Mouse (Mus musculus) CH12.LX (cell line): ENCODE measurements around the gene 2810004N23Rik. TPM values are rescaled to one million over a fixed set of nuclear protein-coding genes. Genes with fewer than 3 reads are reported as not detected.

Experiments
- DNase-seq: peaks from one replicate; pipeline ENCODE4 v3.0.0-alpha.2; 2013; ENCODE audit errors: extremely low read depth
- H3K27ac ChIP-seq: 2 replicates; pipeline ENCODE4 v1.5.1; 2012; ENCODE audit warnings: low read depth, mild to moderate bottlenecking, control low read depth, moderate library complexity; ENCODE audit not compliant: insufficient read depth
- H3K27me3 ChIP-seq: replicated peaks from 2 replicates; pipeline ENCODE3; 2012; ENCODE audit warnings: inconsistent platforms
- H3K36me3 ChIP-seq, 2 experiments: replicated peaks in 1 of 2; 2 replicates each; pipeline versions ENCODE3 to v1.6.1; 2012; ENCODE audit warnings: inconsistent platforms in 1 of 2, low read length in 1 of 2, mild to moderate bottlenecking in 1 of 2, mixed read lengths in 1 of 2, moderate library complexity in 1 of 2; ENCODE audit not compliant: control insufficient read depth in 1 of 2, insufficient read depth in 1 of 2
- H3K4me1 ChIP-seq, 2 experiments: 2 replicates each; pipeline ENCODE4 v1.6.1; 2012; ENCODE audit warnings: inconsistent platforms in 1 of 2, moderate library complexity in 1 of 2; ENCODE audit not compliant: insufficient read depth in 2 of 2, control insufficient read depth in 1 of 2
- H3K4me2 ChIP-seq: 2 replicates; pipeline ENCODE4 v1.6.1; 2012; ENCODE audit warnings: low read depth, mild to moderate bottlenecking, control low read depth; ENCODE audit not compliant: poor library complexity, insufficient read depth, severe bottlenecking
- H3K4me3 ChIP-seq, 3 experiments: fragments of 150-350 bp in 1 of 3; sonication (generic) in 1 of 3; replicated peaks in 1 of 3; 2 replicates each; pipeline versions ENCODE3 to v1.5.1; 2011 to 2012; ENCODE audit warnings: low read depth in 2 of 3, low read length in 2 of 3, mild to moderate bottlenecking in 2 of 3, moderate library complexity in 2 of 3, control low read depth in 1 of 3, improper control_type of control experiment in 1 of 3, inconsistent platforms in 1 of 3, mixed read lengths in 1 of 3; ENCODE audit not compliant: poor library complexity in 1 of 3
- H3K79me2 ChIP-seq: replicated peaks from 2 replicates; pipeline ENCODE4 v1.6.1; 2012; ENCODE audit warnings: mild to moderate bottlenecking, moderate library complexity; ENCODE audit not compliant: control insufficient read depth, poor library complexity, insufficient read depth, severe bottlenecking; ENCODE audit errors: extremely low read depth
- H3K9ac ChIP-seq: 2 replicates; pipeline ENCODE4 v1.6.1; 2012; ENCODE audit warnings: low read depth, mild to moderate bottlenecking, control low read depth, moderate library complexity; ENCODE audit not compliant: insufficient read depth
- H3K9me3 ChIP-seq: replicated peaks from 2 replicates; pipeline ENCODE3; 2012; ENCODE audit warnings: low read length, inconsistent platforms, mixed read lengths
- CHD1 ChIP-seq: IDR thresholded peaks from 2 replicates; pipeline ENCODE4 v1.6.1; 2012; ENCODE audit warnings: low read depth, low read length, improper control_type of control experiment, inconsistent platforms
- CHD2 ChIP-seq: IDR thresholded peaks from 2 replicates; pipeline ENCODE4 v1.6.1; 2011; ENCODE audit warnings: low read length, improper control_type of control experiment
- CTCF ChIP-seq, 2 experiments: IDR thresholded peaks in 1 of 2; conservative IDR thresholded peaks in 1 of 2; 2 replicates each; pipeline ENCODE4 v1.5.1; 2011 to 2012; ENCODE audit warnings: low read depth in 2 of 2, low read length in 2 of 2, improper control_type of control experiment in 1 of 2, inconsistent platforms in 1 of 2, mild to moderate bottlenecking in 1 of 2, moderate library complexity in 1 of 2
- E2F4 ChIP-seq: IDR thresholded peaks from 2 replicates; pipeline ENCODE4 v1.6.1; 2011; ENCODE audit warnings: low read depth, low read length, improper control_type of control experiment; ENCODE audit not compliant: insufficient replicate concordance
- GABPA ChIP-seq: IDR thresholded peaks from 2 replicates; pipeline ENCODE4 v1.6.1; 2012; ENCODE audit warnings: low read depth, low read length, improper control_type of control experiment, inconsistent platforms; ENCODE audit not compliant: insufficient replicate concordance
- HCFC1 ChIP-seq: IDR thresholded peaks from 2 replicates; pipeline ENCODE4 v1.6.1; 2012; ENCODE audit warnings: low read depth, mild to moderate bottlenecking, inconsistent platforms, low read length, improper control_type of control experiment
- JUND ChIP-seq: conservative IDR thresholded peaks from 2 replicates; pipeline ENCODE4 v1.6.1; 2011; ENCODE audit warnings: low read depth, low read length, improper control_type of control experiment
- KAT2A ChIP-seq: IDR thresholded peaks from 2 replicates; pipeline ENCODE4 v1.6.1; 2012; ENCODE audit warnings: low read length, improper control_type of control experiment, inconsistent platforms; ENCODE audit not compliant: insufficient replicate concordance
- MAX ChIP-seq: IDR thresholded peaks from 2 replicates; pipeline ENCODE4 v1.6.1; 2011; ENCODE audit warnings: low read length, improper control_type of control experiment
- NRF1 ChIP-seq: IDR thresholded peaks from 2 replicates; pipeline ENCODE4 v1.6.1; 2014; ENCODE audit warnings: low read depth, mild to moderate bottlenecking, inconsistent platforms, low read length, improper control_type of control experiment, moderate library complexity
- RAD21 ChIP-seq: IDR thresholded peaks from 2 replicates; pipeline ENCODE4 v1.6.1; 2011; ENCODE audit warnings: low read depth, mild to moderate bottlenecking, low read length, improper control_type of control experiment, moderate library complexity
- RCOR1 ChIP-seq: conservative IDR thresholded peaks from 2 replicates; pipeline ENCODE4 v1.6.1; 2012; ENCODE audit warnings: low read depth, mild to moderate bottlenecking, inconsistent platforms, low read length, improper control_type of control experiment
- SMC3 ChIP-seq: IDR thresholded peaks from 2 replicates; pipeline ENCODE4 v1.6.1; 2011; ENCODE audit warnings: low read depth, low read length, improper control_type of control experiment
- TBP ChIP-seq: conservative IDR thresholded peaks from 2 replicates; pipeline ENCODE4 v1.6.1; 2011; ENCODE audit warnings: low read depth, low read length, improper control_type of control experiment
- UBTF ChIP-seq: IDR thresholded peaks from 2 replicates; pipeline ENCODE4 v1.6.1; 2012; ENCODE audit warnings: low read depth, mild to moderate bottlenecking, inconsistent platforms, low read length, improper control_type of control experiment, moderate library complexity
- ZKSCAN1 ChIP-seq: IDR thresholded peaks from 2 replicates; pipeline ENCODE4 v1.6.1; 2012; ENCODE audit warnings: low read depth, inconsistent platforms, low read length, improper control_type of control experiment, borderline replicate concordance
- ZMIZ1 ChIP-seq: IDR thresholded peaks from 2 replicates; pipeline ENCODE4 v1.6.1; 2012; ENCODE audit warnings: low read depth, mild to moderate bottlenecking, inconsistent platforms, low read length, improper control_type of control experiment
- dilution Hi-C: fragments of 300-500 bp; cut with MboI; formaldehyde crosslinking; loops from 2 replicates; pipeline ENCODE4 v1.14.3; 2020; ENCODE audit warnings: low sequenced_read_pairs; ENCODE audit not compliant: extremely low pct_unique_long_range_greater_than_20kb, extremely low pct_ligation_motif_present
- in situ Hi-C: fragments of 300-500 bp; cut with MboI; formaldehyde crosslinking; loops from 3 replicates; pipeline ENCODE4 v1.14.3; 2019; ENCODE audit warnings: low sequenced_read_pairs, low pct_ligation_motif_present, low pct_unique_long_range_greater_than_20kb, mixed read lengths
- polyA plus RNA-seq: library from polyadenylated mRNA; unstranded; fragments of >175 nt; gene quantifications from 2 replicates; pipeline ENCODE4 v1.2.1, GENCODE M21; 2012; ENCODE audit warnings: low read depth; ENCODE audit not compliant: insufficient read length
- total RNA-seq, 2 experiments: library from RNA; depleted of rRNA; stranded (reverse); fragments of 300-350 nt in 1 of 2; fragments of >200 nt in 1 of 2; gene quantifications; 2 replicates each; pipeline ENCODE4 v1.2.3; 2012 to 2014

2810004N23Rik gene
- total and polyA plus RNA-seq, 3 experiments = 45.1 to 75.7 (median 47.6) TPM

- Histone ChIP-seq H3K79me2 (no peaks in the 10 kb centered on the region), H3K27ac (no peak overlapping the region), H3K27me3 (peaks cover 37% of the 10 kb centered on the region), H3K9me3 (peaks cover 5% of the 10 kb centered on the region), H3K4me1 (peaks cover 8 to 22% of the 10 kb centered on the region in 2 experiments), H3K4me2 (no peak overlapping the region), H3K9ac (no peak overlapping the region), H3K4me3 (no peak overlapping the region), H3K36me3 (peaks cover 0 to 3% of the 10 kb centered on the region in 2 experiments)
- in situ Hi-C loops = no loop called here
- DNase-seq = no peak
- no peak for TF ChIP-seq TBP
- dilution Hi-C loops = no loop called here
Measured at GRCm38 (mm10) chr8:124830050-124830449, 32.9 kb downstream of the 2810004N23Rik start.

GRCm38 (mm10) chr8:124828561-124829240 lies 34.2 kb downstream of the 2810004N23Rik start:
- H3K27ac ChIP-seq = no peak overlapping the region
- H3K4me2 ChIP-seq = no peak overlapping the region
- in situ Hi-C loops (no loop called here), dilution Hi-C loops (no loop called here)
- H3K4me3 ChIP-seq = no peak overlapping the region
- H3K27me3 ChIP-seq = peaks cover 45% of the 10 kb centered on the region
- no peaks in the 10 kb centered on the region for H3K79me2 ChIP-seq
- TF ChIP-seq TBP (no peak), ZMIZ1 (no peak), HCFC1 (no peak), CHD2 (no peak), ZKSCAN1 (no peak), UBTF (no peak), GABPA (no peak), MAX (no peak), CHD1 (no peak), RCOR1 (no peak)
- no peaks in the 10 kb centered on the region for H3K36me3 ChIP-seq
- no peak for DNase-seq
- no peak overlapping the region for H3K9ac ChIP-seq
- peaks cover 8 to 22% of the 10 kb centered on the region in 2 experiments for H3K4me1 ChIP-seq
- peaks cover 14% of the 10 kb centered on the region for H3K9me3 ChIP-seq

DNA sequence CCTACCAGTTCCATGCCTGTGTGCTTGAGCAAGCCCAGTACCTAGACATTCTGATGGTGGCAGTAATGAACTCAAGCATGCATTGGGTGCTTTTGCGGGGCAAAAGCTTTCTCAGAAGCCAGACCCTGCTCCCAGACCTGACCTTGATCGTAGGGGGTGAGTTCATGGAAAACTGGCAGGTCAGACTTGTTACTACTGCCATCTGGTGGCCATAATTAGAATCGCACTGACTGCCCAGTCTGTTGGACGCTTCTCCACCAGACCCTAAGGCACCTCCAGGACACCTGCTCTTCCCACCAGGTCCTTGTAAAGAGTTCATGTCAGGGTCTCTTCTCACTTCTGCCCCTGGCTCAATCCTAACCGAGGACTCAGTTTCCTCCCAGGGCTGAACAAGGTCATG lies 35.5 kb downstream of the 2810004N23Rik start:
- Histone ChIP-seq H3K9ac (no peak overlapping the region), H3K9me3 (peaks cover 14% of the 10 kb centered on the region), H3K4me2 (peak overlapping the region; percentile 53; the same call in 1 of the 2 replicates), H3K4me1 (peaks cover 8 to 22% of the 10 kb centered on the region in 2 experiments), H3K27ac (no peak overlapping the region), H3K36me3 (no peaks in the 10 kb centered on the region), H3K4me3 (peak overlapping the region in 1 of 3 experiments; percentile 6), H3K27me3 (peaks cover 55% of the 10 kb centered on the region), H3K79me2 (no peaks in the 10 kb centered on the region)
- peak; percentile 65 for DNase-seq
- TF ChIP-seq CHD1 = no peak
- TF ChIP-seq CTCF (conservative IDR thresholded peaks at IDR 0.05 in 1 of 2, IDR thresholded peaks at IDR 0.05 in 1 of 2; ENCODE audit: low read depth in 2 of 2, low read length in 2 of 2) = peak; percentile 85 to 95
- no peak for TF ChIP-seq CHD2
- TF ChIP-seq JUND = no peak
- peak; percentile 85 for TF ChIP-seq SMC3
- TF ChIP-seq NRF1 = no peak
- TF ChIP-seq KAT2A = no peak
- TF ChIP-seq RAD21 = peak; percentile 76
- TF ChIP-seq E2F4 = no peak
- dilution Hi-C loops = no loop called here
- in situ Hi-C loops = no loop called here
